Mouse (Mus musculus) adrenal gland, adult 8-10 months (tissue): ENCODE results near the gene Rnf111. TPM values are rescaled to one million over a fixed set of nuclear protein-coding genes. Genes with fewer than 3 reads are reported as not detected.
"Not testable (repeated sequence)": the region's sequence is repeated elsewhere in the genome, so short reads cannot be mapped to it uniquely, and the experiment has no call there.

Experiments
- DNase-seq: peaks from one replicate; pipeline ENCODE4 v3.0.0; 2022
- total RNA-seq, 4 experiments: library from RNA; stranded (reverse); gene quantifications; 2 replicates each; pipeline ENCODE4 v1.2.4; 2022

The Rnf111 gene
- 10 to 100 TPM; 33.2 to 51.8 (median 38.6) TPM for total RNA-seq

- peak; percentile 96 for DNase-seq
Measured at GRCm38 (mm10) chr9:70503626-70504041, at the start of gene Rnf111. TSS of gene Rnf111 (minus strand) at chr9:70503725.

GRCm38 (mm10) chr9:70552233-70552632, 48.7 kb upstream of the Rnf111 start:
- not testable (repeated sequence) for DNase-seq

- DNase-seq: no peak
Measured at GRCm38 (mm10) chr9:70551524-70551923, 48.0 kb upstream of the Rnf111 start.

GRCm38 (mm10) chr9:70548304-70548703, 44.8 kb upstream of the Rnf111 start:
- DNase-seq: no peak

- not testable (repeated sequence) for DNase-seq
Measured at GRCm38 (mm10) chr9:70546576-70546975, 43.1 kb upstream of the Rnf111 start.

GRCm38 (mm10) chr9:70544831-70545230, 41.3 kb upstream of the Rnf111 start:
- no peak for DNase-seq

GRCm38 (mm10) chr9:70543985-70544384, 40.5 kb upstream of the Rnf111 start:
- DNase-seq: no peak

- peak; percentile 44 for DNase-seq
Measured at GRCm38 (mm10) chr9:70543048-70543880, 39.7 kb upstream of the Rnf111 start.

GRCm38 (mm10) chr9:70542305-70543041, 38.9 kb upstream of the Rnf111 start, which contains the start of gene Sltm:
TSS of gene Sltm (plus strand) at chr9:70542754.
- peak; percentile 97 for DNase-seq

GRCm38 (mm10) chr9:70541584-70541983, 38.1 kb upstream of the Rnf111 start:
- DNase-seq: no peak

- DNase-seq: no peak
Measured at GRCm38 (mm10) chr9:70533328-70533727, 29.8 kb upstream of the Rnf111 start.

- no peak for DNase-seq
Measured at GRCm38 (mm10) chr9:70524366-70524765, 20.8 kb upstream of the Rnf111 start.

GRCm38 (mm10) chr9:70523813-70524212, 20.3 kb upstream of the Rnf111 start:
- no peak for DNase-seq

GRCm38 (mm10) chr9:70520651-70521050, 17.1 kb upstream of the Rnf111 start:
- no peak for DNase-seq

GRCm38 (mm10) chr9:70511681-70512080, 8.2 kb upstream of the Rnf111 start:
- no peak for DNase-seq

GRCm38 (mm10) chr9:70510998-70511583, 7.6 kb upstream of the Rnf111 start:
- DNase-seq: no peak

GRCm38 (mm10) chr9:70509906-70510525, 6.5 kb upstream of the Rnf111 start:
- DNase-seq: peak; percentile 37

- DNase-seq: no peak
Measured at GRCm38 (mm10) chr9:70506787-70507186, 3.3 kb upstream of the Rnf111 start.

GRCm38 (mm10) chr9:70506186-70506585, 2.7 kb upstream of the Rnf111 start:
- DNase-seq: no peak

GRCm38 (mm10) chr9:70503015-70503603, 416 bp downstream of the Rnf111 start:
- DNase-seq: peak; percentile 38

GRCm38 (mm10) chr9:70502284-70503014, 1.1 kb downstream of the Rnf111 start:
- DNase-seq: no peak
